Mouse (Mus musculus) CD4-positive, CD25-positive, alpha-beta regulatory T cell, adult 2 months (primary cell): Measurements from ENCODE around the gene Plekhn1.

Experiments
- DNase-seq: peaks from one replicate; pipeline ENCODE4 v3.0.0-alpha.2; 2012; ENCODE audit warnings: low read depth, low spot score

The Plekhn1 gene

GRCm38 (mm10) chr4:156234701-156235213, at the start of gene Plekhn1:
Plekhn1 (minus strand) TSS chr4:156234857.
- peak; percentile 76 for DNase-seq

GRCm38 (mm10) chr4:156255078-156255839, 20.6 kb upstream of the Plekhn1 start, which contains the start of gene Samd11:
Samd11 (minus strand) TSS chr4:156255657.
- DNase-seq, result peak; percentile 61

GRCm38 (mm10) chr4:156254361-156255077, 19.9 kb upstream of the Plekhn1 start:
- peak; percentile 51 for DNase-seq

- DNase-seq, result no peak
Measured at GRCm38 (mm10) chr4:156253043-156253442, 18.4 kb upstream of the Plekhn1 start.

- no peak for DNase-seq
Measured at GRCm38 (mm10) chr4:156252619-156253018, 18.0 kb upstream of the Plekhn1 start.

- DNase-seq, result no peak
Measured at GRCm38 (mm10) chr4:156252140-156252539, 17.5 kb upstream of the Plekhn1 start.

- DNase-seq, result no peak
Measured at GRCm38 (mm10) chr4:156251081-156251480, 16.4 kb upstream of the Plekhn1 start.

- DNase-seq, result no peak
Measured at GRCm38 (mm10) chr4:156249567-156249966, 14.9 kb upstream of the Plekhn1 start.

- DNase-seq, result peak; percentile 56
Measured at GRCm38 (mm10) chr4:156236651-156237447, 2.2 kb upstream of the Plekhn1 start.

GRCm38 (mm10) chr4:156235808-156236533, 1.3 kb upstream of the Plekhn1 start, which contains the start of gene Noc2l:
Noc2l (plus strand) TSS chr4:156236010.
- peak; percentile 96 for DNase-seq

GRCm38 (mm10) chr4:156235360-156235770, 708 bp upstream of the Plekhn1 start:
- DNase-seq, result no peak

GRCm38 (mm10) chr4:156234021-156234501, 596 bp downstream of the Plekhn1 start:
- DNase-seq, result peak; percentile 28

GRCm38 (mm10) chr4:156228393-156229024, 6.1 kb downstream of the Plekhn1 start:
- DNase-seq, result no peak

GRCm38 (mm10) chr4:156227752-156228392, 6.8 kb downstream of the Plekhn1 start:
- DNase-seq, result no peak

- DNase-seq, result no peak
Measured at GRCm38 (mm10) chr4:156224276-156224675, 10.4 kb downstream of the Plekhn1 start.

GRCm38 (mm10) chr4:156219936-156220335, 14.7 kb downstream of the Plekhn1 start:
- no peak for DNase-seq

GRCm38 (mm10) chr4:156217838-156218237, 16.8 kb downstream of the Plekhn1 start:
- no peak for DNase-seq

- no peak for DNase-seq
Measured at GRCm38 (mm10) chr4:156217022-156217669, 17.5 kb downstream of the Plekhn1 start.

GRCm38 (mm10) chr4:156216196-156216595, 18.5 kb downstream of the Plekhn1 start:
- DNase-seq, result no peak
